Mouse (Mus musculus) erythroblast, embryonic 14.5 days (primary cell): ENCODE data around the gene Cib1. TPM values are rescaled to one million over a fixed set of nuclear protein-coding genes. Genes with fewer than 3 reads are reported as not detected.

Experiments
- H3K27me3 ChIP-seq: 2 replicates; pipeline ENCODE4 v1.6.1; 2012; ENCODE audit warnings: inconsistent platforms; ENCODE audit not compliant: control insufficient read depth
- H3K36me3 ChIP-seq: 2 replicates; pipeline ENCODE4 v1.6.1; 2012; ENCODE audit warnings: mild to moderate bottlenecking, inconsistent platforms; ENCODE audit not compliant: control insufficient read depth
- H3K4me1 ChIP-seq: 2 replicates; pipeline ENCODE4 v1.6.1; 2012; ENCODE audit warnings: inconsistent platforms; ENCODE audit not compliant: control insufficient read depth
- H3K4me3 ChIP-seq: replicated peaks from 2 replicates; pipeline ENCODE3; 2012; ENCODE audit warnings: moderate library complexity, mild to moderate bottlenecking, inconsistent platforms
- H3K9me3 ChIP-seq: 2 replicates; pipeline ENCODE4 v1.6.1; 2012; ENCODE audit warnings: low read length, inconsistent platforms, mixed read lengths; ENCODE audit not compliant: control insufficient read depth
- GATA1 ChIP-seq: IDR thresholded peaks from 2 replicates; pipeline ENCODE4 v1.6.1; 2012; ENCODE audit warnings: low read length, inconsistent platforms, mixed read lengths
- TAL1 ChIP-seq: IDR thresholded peaks from 3 replicates; pipeline ENCODE4 v1.6.1; 2012; ENCODE audit warnings: low read length, inconsistent platforms, mixed read lengths
- polyA plus RNA-seq: library from polyadenylated mRNA; stranded (reverse); fragments of >175 nt; gene quantifications from 2 replicates; pipeline ENCODE4 v1.2.3, GENCODE M21; 2012

Gene Cib1
- polyA plus RNA-seq, 1 experiment = 10.7 TPM

- H3K9me3 ChIP-seq = no peaks in the 10 kb centered on the region
- H3K4me1 ChIP-seq = peaks cover 53% of the 10 kb centered on the region
- no peak overlapping the region for H3K4me3 ChIP-seq
- no peaks in the 10 kb centered on the region; the same call in 1 of the 2 replicates for H3K27me3 ChIP-seq
- no peak for TF ChIP-seq TAL1
- TF ChIP-seq GATA1 = no peak
- H3K36me3 ChIP-seq = peaks cover 100% of the 10 kb centered on the region
Measured at GRCm38 (mm10) chr7:80216566-80216965, 16.0 kb downstream of the Cib1 start.

GRCm38 (mm10) chr7:80215398-80215797 lies 17.2 kb downstream of the Cib1 start:
- H3K4me1 ChIP-seq = peaks cover 62% of the 10 kb centered on the region
- no peaks in the 10 kb centered on the region for H3K27me3 ChIP-seq
- no peak overlapping the region for H3K4me3 ChIP-seq
- H3K36me3 ChIP-seq = peaks cover 100% of the 10 kb centered on the region
- TF ChIP-seq TAL1 (no peak), GATA1 (no peak)
- no peaks in the 10 kb centered on the region for H3K9me3 ChIP-seq

- no peak overlapping the region for H3K4me3 ChIP-seq
- no peaks in the 10 kb centered on the region for H3K27me3 ChIP-seq
- H3K4me1 ChIP-seq = peaks cover 71% of the 10 kb centered on the region
- TF ChIP-seq GATA1 (no peak), TAL1 (no peak)
- peaks cover 99% of the 10 kb centered on the region for H3K36me3 ChIP-seq
- H3K9me3 ChIP-seq = no peaks in the 10 kb centered on the region
Measured at GRCm38 (mm10) chr7:80214459-80214858, 18.2 kb downstream of the Cib1 start.

GRCm38 (mm10) chr7:80213604-80214003 lies 19.0 kb downstream of the Cib1 start:
- Histone ChIP-seq H3K4me1 (peaks cover 80% of the 10 kb centered on the region), H3K27me3 (no peaks in the 10 kb centered on the region), H3K9me3 (no peaks in the 10 kb centered on the region), H3K4me3 (no peak overlapping the region), H3K36me3 (peaks cover 91% of the 10 kb centered on the region)
- no peak for TF ChIP-seq GATA1
- no peak for TF ChIP-seq TAL1

GRCm38 (mm10) chr7:80210982-80211381 lies 21.6 kb downstream of the Cib1 start:
- Histone ChIP-seq H3K36me3 (peaks cover 88% of the 10 kb centered on the region), H3K9me3 (no peaks in the 10 kb centered on the region), H3K4me3 (peak overlapping the region; percentile 29), H3K4me1 (peaks cover 98% of the 10 kb centered on the region), H3K27me3 (no peaks in the 10 kb centered on the region)
- TF ChIP-seq GATA1 (no peak), TAL1 (no peak)

- Histone ChIP-seq H3K9me3 (no peaks in the 10 kb centered on the region), H3K36me3 (peaks cover 88% of the 10 kb centered on the region), H3K27me3 (no peaks in the 10 kb centered on the region), H3K4me3 (peak overlapping the region; percentile 63), H3K4me1 (peaks cover 98% of the 10 kb centered on the region)
- TF ChIP-seq GATA1 = no peak
- TF ChIP-seq TAL1 = no peak
Measured at GRCm38 (mm10) chr7:80209669-80210068, 22.9 kb downstream of the Cib1 start.

GRCm38 (mm10) chr7:80208738-80209430 lies 23.7 kb downstream of the Cib1 start:
- Histone ChIP-seq H3K4me1 (peaks cover 98% of the 10 kb centered on the region), H3K4me3 (peak overlapping the region; percentile 63), H3K9me3 (no peaks in the 10 kb centered on the region), H3K27me3 (no peaks in the 10 kb centered on the region), H3K36me3 (peaks cover 88% of the 10 kb centered on the region)
- peak; percentile 87 for TF ChIP-seq TAL1
- TF ChIP-seq GATA1 = peak; percentile 98

- Histone ChIP-seq H3K4me3 (peak overlapping the region; percentile 63), H3K36me3 (peaks cover 88% of the 10 kb centered on the region)
Measured at GRCm38 (mm10) chr7:80208026-80208642, 24.5 kb downstream of the Cib1 start.

GRCm38 (mm10) chr7:80207314-80207731 lies 25.3 kb downstream of the Cib1 start:
- peaks cover 88% of the 10 kb centered on the region for H3K36me3 ChIP-seq
- peaks cover 99% of the 10 kb centered on the region for H3K4me1 ChIP-seq
- no peaks in the 10 kb centered on the region for H3K27me3 ChIP-seq
- no peaks in the 10 kb centered on the region for H3K9me3 ChIP-seq
- no peak for TF ChIP-seq GATA1
- no peak for TF ChIP-seq TAL1
- H3K4me3 ChIP-seq = peak overlapping the region; percentile 63

More at GRCm38 (mm10) chr7:80208026-80208642, 24.5 kb downstream of the Cib1 start:
- TF ChIP-seq TAL1 (no peak), GATA1 (no peak)
- Histone ChIP-seq H3K9me3 (no peaks in the 10 kb centered on the region), H3K4me1 (peaks cover 99% of the 10 kb centered on the region), H3K27me3 (no peaks in the 10 kb centered on the region)
